Mouse (Mus musculus) hindbrain, embryonic 11.5 days (tissue): ENCODE data around the gene Kirrel3. TPM values are rescaled to one million over a fixed set of nuclear protein-coding genes. Genes with fewer than 3 reads are reported as not detected.

ENCODE experiments used
- ATAC-seq: fragments of 200-750 bp; cut with Nextera tagmentation; 2 replicates; pipeline ENCODE4 v1.8.0; 2017; ENCODE audit warnings: mild to moderate bottlenecking, moderate TSS enrichment, moderate library complexity; ENCODE audit not compliant: low FRiP score
- DNase-seq: peaks from one replicate; pipeline ENCODE4 v3.0.0-alpha.2; 2015; ENCODE audit warnings: low spot score
- H3K27ac ChIP-seq: fragments of 300-500 bp; sonication (generic); 2 replicates; pipeline ENCODE4 v1.5.1; 2014; ENCODE audit warnings: mild to moderate bottlenecking, low read depth, low read length
- H3K27me3 ChIP-seq: fragments of 300-500 bp; sonication (generic); 2 replicates; pipeline ENCODE4 v1.6.1; 2014; ENCODE audit warnings: mild to moderate bottlenecking, low read length, moderate library complexity, mixed read lengths; ENCODE audit not compliant: control insufficient read depth, insufficient read depth
- H3K36me3 ChIP-seq: fragments of 300-500 bp; sonication (generic); 2 replicates; pipeline ENCODE4 v1.6.1; 2014; ENCODE audit warnings: mild to moderate bottlenecking, low read length, moderate library complexity, mixed read lengths; ENCODE audit not compliant: control insufficient read depth, insufficient read depth
- H3K4me1 ChIP-seq: fragments of 300-500 bp; sonication (generic); replicated peaks from 2 replicates; pipeline ENCODE4 v1.6.1; 2014; ENCODE audit warnings: low read length, mixed read lengths; ENCODE audit not compliant: control insufficient read depth, insufficient read depth
- H3K4me2 ChIP-seq: fragments of 300-500 bp; sonication (generic); replicated peaks from 2 replicates; pipeline ENCODE4 v1.6.1; 2014; ENCODE audit warnings: mild to moderate bottlenecking, low read depth, low read length
- H3K4me3 ChIP-seq: fragments of 300-500 bp; sonication (generic); 2 replicates; pipeline ENCODE4 v1.5.1; 2014; ENCODE audit warnings: low read depth, low read length
- H3K9ac ChIP-seq: fragments of 300-500 bp; sonication (generic); 2 replicates; pipeline ENCODE4 v1.6.1; 2014; ENCODE audit warnings: low read depth, low read length
- H3K9me3 ChIP-seq: fragments of 300-500 bp; sonication (generic); 2 replicates; pipeline ENCODE4 v1.6.1; 2016; ENCODE audit warnings: low read length; ENCODE audit not compliant: control insufficient read depth
- WGBS: fragments of 180-500 bp; shearing (Covaris S2); extraction: QIAGEN DNeasy Blood & Tissue Kit; methylation state at CpG from one replicate; pipeline ENCODE4 v1.1.7; 2014; 5-methylcytosine and 5-hydroxymethylcytosine counted together
- polyA plus RNA-seq: library from polyadenylated mRNA; unstranded; fragments of >200 nt; fragmentation: Nextera tagmentation; extraction: Ambion mirVana; gene quantifications from 2 replicates; pipeline ENCODE4 v1.2.1, GENCODE M21; 2014

Kirrel3 gene
- polyA plus RNA-seq, 1 experiment from 2014 or later: 10.6 TPM

- ATAC-seq (no peak), DNase-seq (no peak)
- no peaks in the 10 kb centered on the region for H3K27me3 ChIP-seq
- H3K4me1 ChIP-seq: no peaks in the 10 kb centered on the region
- H3K27ac ChIP-seq: no peak overlapping the region
- H3K9me3 ChIP-seq: no peaks in the 10 kb centered on the region
- no peak overlapping the region for H3K4me2 ChIP-seq
- WGBS: 88% methylated on average over 3 of the region's 3 CpGs
- H3K9ac ChIP-seq: no peak overlapping the region
- no peak overlapping the region for H3K4me3 ChIP-seq
- H3K36me3 ChIP-seq: no peaks in the 10 kb centered on the region; the same call in 1 of the 2 replicates
These were observed 570.9 kb downstream of the Kirrel3 start for GRCm38 (mm10) chr9:35056611-35057010.

- 87% methylated on average over 6 of the region's 6 CpGs for WGBS
- no peak overlapping the region for H3K4me3 ChIP-seq
- H3K36me3 ChIP-seq: no peaks in the 10 kb centered on the region; the same call in 1 of the 2 replicates
- no peak for DNase-seq
- no peak for ATAC-seq
- H3K9ac ChIP-seq: no peak overlapping the region
- no peak overlapping the region for H3K4me2 ChIP-seq
- no peaks in the 10 kb centered on the region for H3K9me3 ChIP-seq
- no peaks in the 10 kb centered on the region for H3K4me1 ChIP-seq
- no peaks in the 10 kb centered on the region for H3K27me3 ChIP-seq
- no peak overlapping the region for H3K27ac ChIP-seq
These were observed 571.9 kb downstream of the Kirrel3 start for GRCm38 (mm10) chr9:35057631-35058030.

GRCm38 (mm10) chr9:35058186-35058585 lies 572.5 kb downstream of the Kirrel3 start:
- H3K27me3 ChIP-seq: no peaks in the 10 kb centered on the region
- no peak overlapping the region for H3K4me3 ChIP-seq
- no peaks in the 10 kb centered on the region for H3K9me3 ChIP-seq
- no peaks in the 10 kb centered on the region; the same call in 1 of the 2 replicates for H3K36me3 ChIP-seq
- 90% methylated on average over 4 of the region's 4 CpGs for WGBS
- no peak overlapping the region for H3K9ac ChIP-seq
- ATAC-seq: no peak
- no peak overlapping the region for H3K27ac ChIP-seq
- no peak overlapping the region for H3K4me2 ChIP-seq
- no peaks in the 10 kb centered on the region for H3K4me1 ChIP-seq
- DNase-seq: no peak

- Histone ChIP-seq H3K36me3 (no peaks in the 10 kb centered on the region), H3K4me3 (no peak overlapping the region), H3K4me1 (no peaks in the 10 kb centered on the region), H3K27me3 (no peaks in the 10 kb centered on the region), H3K9me3 (no peaks in the 10 kb centered on the region), H3K4me2 (no peak overlapping the region), H3K9ac (no peak overlapping the region), H3K27ac (no peak overlapping the region)
- WGBS: 96% methylated on average over 2 of the region's 2 CpGs
- no peak for ATAC-seq
- no peak for DNase-seq
These were observed 573.1 kb downstream of the Kirrel3 start for GRCm38 (mm10) chr9:35058596-35059354.

- ATAC-seq: no peak
- DNase-seq: no peak
- H3K4me3 ChIP-seq: no peak overlapping the region
- 91% methylated on average over 5 of the region's 5 CpGs for WGBS
- H3K9me3 ChIP-seq: no peaks in the 10 kb centered on the region
- H3K4me2 ChIP-seq: no peak overlapping the region
- no peaks in the 10 kb centered on the region for H3K36me3 ChIP-seq
- H3K27ac ChIP-seq: no peak overlapping the region
- no peak overlapping the region for H3K9ac ChIP-seq
- H3K4me1 ChIP-seq: no peaks in the 10 kb centered on the region
- no peaks in the 10 kb centered on the region for H3K27me3 ChIP-seq
These were observed 574.2 kb downstream of the Kirrel3 start for GRCm38 (mm10) chr9:35059881-35060280.

GRCm38 (mm10) chr9:35061446-35061845 lies 575.8 kb downstream of the Kirrel3 start:
- H3K4me1 ChIP-seq: no peaks in the 10 kb centered on the region
- no peaks in the 10 kb centered on the region for H3K9me3 ChIP-seq
- DNase-seq (no peak), ATAC-seq (no peak)
- H3K27ac ChIP-seq: no peak overlapping the region
- no peak overlapping the region for H3K9ac ChIP-seq
- no peak overlapping the region for H3K4me3 ChIP-seq
- no peak overlapping the region for H3K4me2 ChIP-seq
- no peaks in the 10 kb centered on the region for H3K27me3 ChIP-seq
- 74% methylated on average over 2 of the region's 2 CpGs for whole genome bisulfite sequencing
- no peaks in the 10 kb centered on the region for H3K36me3 ChIP-seq
